Mouse (Mus musculus) embryonic fibroblast, embryonic 13.5 days (primary cell): ENCODE measurements around the gene Ptpn6.

Source experiments
- CTCF ChIP-seq: IDR thresholded peaks from 2 replicates; pipeline ENCODE4 v1.5.1; 2011; ENCODE audit warnings: mild to moderate bottlenecking, control low read depth, low read length, moderate library complexity, borderline replicate concordance; ENCODE audit not compliant: insufficient read depth
- POLR2A ChIP-seq: IDR thresholded peaks from 2 replicates; pipeline ENCODE4 v1.6.1; 2011; ENCODE audit warnings: low read depth, mild to moderate bottlenecking, control low read depth, low read length, moderate library complexity

DNA sequence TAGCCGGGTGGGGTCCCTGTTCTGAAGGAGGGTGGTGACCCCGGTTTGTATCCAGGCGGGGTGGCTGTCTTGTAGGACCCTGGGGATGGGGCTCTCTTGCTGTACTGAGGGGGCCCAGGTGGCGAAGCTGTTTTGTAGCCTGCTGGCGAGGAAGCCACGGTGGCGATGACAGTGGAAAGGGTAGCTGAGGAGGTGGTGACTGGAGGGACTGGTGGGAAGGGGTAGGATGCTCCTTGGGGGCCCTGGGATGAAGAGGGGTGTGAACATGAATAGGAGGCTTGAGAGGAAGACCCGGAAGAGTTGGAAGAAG, 7.7 kb upstream of the Ptpn6 start:
- no peak for TF ChIP-seq CTCF
- TF ChIP-seq POLR2A: no peak
